Mouse (Mus musculus) neural tube, embryonic 14.5 days (tissue): ENCODE results near the gene Lsp1. TPM values are rescaled to one million over a fixed set of nuclear protein-coding genes. Genes with fewer than 3 reads are reported as not detected.

Experiments
- ATAC-seq: fragments of 200-750 bp; cut with Nextera tagmentation; 2 replicates; pipeline ENCODE4 v1.8.0; 2017; ENCODE audit warnings: low read depth, mild to moderate bottlenecking, moderate TSS enrichment, moderate library complexity
- H3K27ac ChIP-seq: fragments of 300-500 bp; sonication (generic); 2 replicates; pipeline ENCODE4 v1.5.1; 2014; ENCODE audit warnings: low read depth, mild to moderate bottlenecking, control low read depth, low read length, moderate library complexity, mixed read lengths
- H3K27me3 ChIP-seq: fragments of 300-500 bp; sonication (generic); 2 replicates; pipeline ENCODE4 v1.6.1; 2014; ENCODE audit warnings: low read length; ENCODE audit not compliant: control insufficient read depth, insufficient read depth
- H3K36me3 ChIP-seq: fragments of 300-500 bp; sonication (generic); 2 replicates; pipeline ENCODE4 v1.6.1; 2014; ENCODE audit warnings: low read length, mixed read lengths; ENCODE audit not compliant: control insufficient read depth, insufficient read depth
- H3K4me1 ChIP-seq: fragments of 300-500 bp; sonication (generic); 2 replicates; pipeline ENCODE4 v1.6.1; 2014; ENCODE audit warnings: low read length; ENCODE audit not compliant: control insufficient read depth, insufficient read depth
- H3K4me2 ChIP-seq: fragments of 300-500 bp; sonication (generic); 2 replicates; pipeline ENCODE4 v1.6.1; 2014; ENCODE audit warnings: mild to moderate bottlenecking, low read depth, low read length, control low read depth
- H3K4me3 ChIP-seq: fragments of 300-500 bp; sonication (generic); 2 replicates; pipeline ENCODE4 v1.5.1; 2014; ENCODE audit warnings: low read depth, low read length, control low read depth, mixed read lengths
- H3K9ac ChIP-seq: fragments of 300-500 bp; sonication (generic); replicated peaks from 2 replicates; pipeline ENCODE4 v1.6.1; 2014; ENCODE audit warnings: low read depth, mild to moderate bottlenecking, control low read depth, low read length, mixed read lengths
- H3K9me3 ChIP-seq: fragments of 300-500 bp; sonication (generic); 2 replicates; pipeline ENCODE4 v1.6.1; 2016; ENCODE audit warnings: low read length; ENCODE audit not compliant: control insufficient read depth
- WGBS: fragments of 180-500 bp; shearing (Covaris S2); extraction: QIAGEN DNeasy Blood & Tissue Kit; methylation state at CpG from one replicate; pipeline ENCODE4 v1.1.7; 2014; 5-methylcytosine and 5-hydroxymethylcytosine counted together
- polyA plus RNA-seq: library from polyadenylated mRNA; unstranded; fragments of >200 nt; fragmentation: Nextera tagmentation; extraction: Ambion mirVana; gene quantifications from 2 replicates; pipeline ENCODE4 v1.2.1, GENCODE M21; 2014

Lsp1 gene
- polyA plus RNA-seq, 1 experiment from 2014 or later = 3.9 TPM

DNA sequence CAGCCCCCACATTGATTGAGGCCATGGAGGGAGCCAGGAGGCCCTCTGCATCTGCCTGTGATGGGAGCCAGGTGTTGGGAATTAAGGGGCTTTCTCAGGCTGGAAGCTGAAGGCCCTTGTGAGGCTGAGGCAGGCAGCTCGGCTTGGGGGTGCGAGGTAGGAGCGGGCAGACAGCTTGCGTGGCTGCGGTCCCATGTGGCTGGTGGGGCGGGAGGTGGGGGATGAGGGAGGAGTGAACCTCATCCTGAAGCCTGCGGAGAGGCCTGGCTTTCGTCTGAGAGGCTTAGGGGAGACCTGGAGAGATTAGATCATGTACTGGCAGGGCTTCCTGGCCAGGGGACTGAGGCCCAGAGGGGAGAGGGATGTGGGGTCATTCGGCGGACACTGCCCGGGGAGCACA is 22.5 kb downstream of the Lsp1 start:
- Histone ChIP-seq H3K36me3 (no peaks in the 10 kb centered on the region), H3K27ac (no peak overlapping the region), H3K4me3 (no peak overlapping the region), H3K27me3 (no peaks in the 10 kb centered on the region), H3K4me2 (no peak overlapping the region), H3K4me1 (peaks cover 19% of the 10 kb centered on the region), H3K9ac (no peak overlapping the region), H3K9me3 (no peaks in the 10 kb centered on the region)
- WGBS = 60% methylated on average over 11 of the region's 11 CpGs
- ATAC-seq = no peak

DNA sequence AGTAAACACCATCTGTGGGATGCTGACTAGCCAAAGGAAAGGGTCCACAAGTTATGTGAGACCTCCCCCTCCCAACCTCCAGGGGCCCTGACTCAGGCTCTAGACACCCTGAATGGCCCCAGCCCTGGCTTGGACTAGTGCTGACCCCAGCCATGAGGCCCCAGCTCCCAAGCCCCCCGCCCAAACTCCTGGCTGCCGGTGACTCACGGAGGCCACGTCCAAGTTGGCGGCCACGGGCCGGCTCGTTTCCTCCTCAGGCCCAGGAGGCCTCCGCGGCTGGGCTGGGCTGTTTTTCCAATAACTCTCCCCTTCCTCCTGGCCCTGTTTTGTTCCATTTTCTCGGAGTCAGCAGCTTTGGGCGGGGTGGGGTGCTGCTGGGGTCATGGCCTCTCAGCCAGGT is 24.2 kb downstream of the Lsp1 start:
- ATAC-seq = no peak
- Histone ChIP-seq H3K4me3 (no peak overlapping the region), H3K4me2 (no peak overlapping the region), H3K4me1 (peaks cover 19% of the 10 kb centered on the region), H3K36me3 (no peaks in the 10 kb centered on the region), H3K27ac (no peak overlapping the region), H3K27me3 (no peaks in the 10 kb centered on the region), H3K9ac (no peak overlapping the region), H3K9me3 (no peaks in the 10 kb centered on the region)
- WGBS = 81% methylated on average over 12 of the region's 12 CpGs

DNA sequence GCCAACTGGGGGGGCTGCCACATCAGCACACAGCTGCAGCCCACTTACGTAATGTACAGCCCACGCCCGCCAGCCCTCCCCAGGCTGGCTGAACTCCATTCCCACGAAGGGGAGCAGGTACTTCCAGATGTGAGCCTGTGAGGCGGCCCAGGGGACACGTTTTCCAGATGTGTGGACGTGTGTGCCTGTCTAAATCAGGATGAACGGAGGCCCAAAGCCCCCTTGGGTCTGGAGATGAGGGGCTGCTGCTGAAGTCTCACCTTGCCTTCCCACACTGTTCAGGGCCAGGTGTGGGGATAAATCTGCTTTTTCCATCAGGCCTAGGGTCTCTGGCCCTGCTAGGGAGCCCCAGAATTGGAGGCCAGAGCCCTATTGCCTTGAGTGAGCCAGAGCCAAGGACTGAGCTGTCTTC is 26.1 kb downstream of the Lsp1 start:
- no peaks in the 10 kb centered on the region for H3K9me3 ChIP-seq
- 59% methylated on average over 8 of the region's 8 CpGs for WGBS
- H3K4me1 ChIP-seq = peaks cover 14% of the 10 kb centered on the region
- H3K9ac ChIP-seq = no peak overlapping the region
- no peak for ATAC-seq
- no peaks in the 10 kb centered on the region for H3K36me3 ChIP-seq
- H3K4me3 ChIP-seq = no peak overlapping the region
- H3K27ac ChIP-seq = no peak overlapping the region
- H3K27me3 ChIP-seq = no peaks in the 10 kb centered on the region
- no peak overlapping the region for H3K4me2 ChIP-seq

DNA sequence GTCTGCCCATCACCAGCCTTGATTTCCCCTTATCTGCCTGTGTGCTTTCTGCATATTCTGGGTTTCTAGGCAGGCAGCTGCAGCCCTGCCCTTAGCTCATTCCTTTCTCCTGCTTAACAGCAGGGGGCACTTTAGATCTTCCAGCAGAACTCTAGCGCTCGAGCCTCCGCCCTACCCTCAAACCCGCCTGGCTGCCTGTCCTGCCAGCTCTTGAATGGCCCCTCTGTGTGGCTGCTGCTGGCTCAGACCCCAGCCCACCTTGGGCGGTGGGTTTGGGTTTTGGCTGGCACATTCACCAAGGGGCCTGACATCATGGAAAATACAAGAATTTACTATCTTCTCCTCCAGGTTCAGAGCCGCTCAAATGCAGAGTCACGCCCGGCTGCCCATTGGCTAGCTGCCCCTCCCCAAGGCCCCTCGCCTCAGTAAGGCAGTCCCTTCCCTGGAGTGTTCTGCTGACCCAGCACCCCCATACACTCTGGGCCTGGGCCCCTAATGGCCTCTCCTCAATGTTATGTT is 26.8 kb downstream of the Lsp1 start:
- WGBS = 5% methylated on average over 9 of the region's 9 CpGs
- Histone ChIP-seq H3K4me1 (peaks cover 8% of the 10 kb centered on the region), H3K4me2 (0 out of 2 replicates have a peak overlapping the region, but pooled peaks have one; percentile 19), H3K27ac (peak overlapping the region; percentile 31; the same call in 1 of the 2 replicates), H3K9ac (no peak overlapping the region), H3K9me3 (no peaks in the 10 kb centered on the region), H3K36me3 (no peaks in the 10 kb centered on the region), H3K4me3 (no peak overlapping the region), H3K27me3 (no peaks in the 10 kb centered on the region)
- peak; percentile 78 for ATAC-seq

DNA sequence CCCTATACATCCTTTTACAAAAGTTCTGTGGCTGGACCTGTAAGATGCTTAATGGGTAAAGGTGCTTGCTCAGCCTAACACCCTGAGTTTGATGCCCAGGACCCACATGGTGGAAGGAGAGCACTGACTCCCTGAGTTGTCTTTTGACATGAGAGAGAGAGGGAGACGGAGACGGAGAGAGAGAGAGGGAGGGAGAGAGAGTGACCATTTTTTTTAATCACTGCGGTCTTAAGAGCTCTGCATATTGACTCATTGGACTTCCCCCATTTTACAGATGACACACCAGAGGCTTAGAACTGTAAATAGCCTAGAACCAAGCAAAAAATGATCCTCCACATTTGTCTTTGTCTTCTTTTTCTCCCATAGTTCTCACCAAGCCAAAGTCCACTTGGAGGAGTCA is 27.4 kb downstream of the Lsp1 start:
- ATAC-seq = no peak

DNA sequence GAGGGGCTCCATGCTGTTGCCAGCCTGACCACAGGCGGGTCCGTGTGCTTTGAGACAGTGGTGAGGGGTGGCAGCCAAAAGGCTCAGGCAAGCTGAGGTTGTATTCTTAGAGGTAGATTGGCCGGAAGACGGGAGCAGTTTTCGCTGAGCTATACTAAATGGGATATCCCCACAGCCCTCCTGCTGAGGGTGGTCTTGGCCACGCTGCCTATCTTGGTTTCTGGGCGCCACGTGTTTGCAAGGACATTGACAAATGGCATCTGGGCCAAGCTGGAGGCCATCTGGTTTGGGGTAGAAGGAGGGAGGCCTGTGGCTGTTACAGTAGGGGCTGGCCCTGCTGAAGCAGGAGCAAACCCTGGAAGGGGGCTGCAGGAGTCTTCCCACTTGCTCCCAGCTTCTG is 32.9 kb downstream of the Lsp1 start:
- Histone ChIP-seq H3K27me3 (no peaks in the 10 kb centered on the region), H3K4me3 (no peak overlapping the region), H3K9ac (no peak overlapping the region), H3K27ac (no peak overlapping the region), H3K9me3 (no peaks in the 10 kb centered on the region), H3K4me2 (no peak overlapping the region), H3K4me1 (no peaks in the 10 kb centered on the region), H3K36me3 (no peaks in the 10 kb centered on the region)
- ATAC-seq = no peak
- WGBS = 72% methylated on average over 8 of the region's 8 CpGs

More for the DNA sequence above, 27.4 kb downstream of the Lsp1 start:
- Histone ChIP-seq H3K9me3 (no peaks in the 10 kb centered on the region), H3K36me3 (no peaks in the 10 kb centered on the region), H3K4me1 (peaks cover 7% of the 10 kb centered on the region), H3K27ac (no peak overlapping the region), H3K4me2 (no peak overlapping the region), H3K4me3 (no peak overlapping the region), H3K27me3 (no peaks in the 10 kb centered on the region), H3K9ac (no peak overlapping the region)
- 80% methylated on average over 3 of the region's 3 CpGs for WGBS

DNA sequence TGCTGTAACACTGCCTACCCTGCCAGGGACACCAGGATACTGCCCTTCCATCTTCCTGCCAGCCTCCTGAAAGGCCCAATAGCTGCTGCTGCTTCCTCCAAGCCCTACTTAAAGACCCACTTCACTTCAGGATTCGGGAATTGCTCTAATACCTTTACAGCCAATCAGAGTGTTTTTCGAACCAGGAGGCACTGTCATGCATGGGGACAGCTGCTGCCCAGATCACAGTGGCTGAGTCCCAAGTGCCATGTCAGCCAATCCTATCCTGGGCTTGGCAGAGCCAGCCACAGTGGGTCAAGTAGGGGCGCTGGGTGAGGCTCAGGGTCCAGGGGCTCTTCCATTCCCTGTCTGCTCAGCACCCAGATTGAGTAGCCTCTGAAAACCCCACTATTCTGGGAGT is 35.5 kb downstream of the Lsp1 start:
- Histone ChIP-seq H3K9ac (no peak overlapping the region), H3K4me1 (no peaks in the 10 kb centered on the region), H3K27me3 (no peaks in the 10 kb centered on the region), H3K4me3 (no peak overlapping the region), H3K27ac (no peak overlapping the region), H3K4me2 (no peak overlapping the region), H3K9me3 (no peaks in the 10 kb centered on the region), H3K36me3 (no peaks in the 10 kb centered on the region)
- 75% methylated on average over 3 of the region's 3 CpGs for WGBS
- ATAC-seq = no peak

DNA sequence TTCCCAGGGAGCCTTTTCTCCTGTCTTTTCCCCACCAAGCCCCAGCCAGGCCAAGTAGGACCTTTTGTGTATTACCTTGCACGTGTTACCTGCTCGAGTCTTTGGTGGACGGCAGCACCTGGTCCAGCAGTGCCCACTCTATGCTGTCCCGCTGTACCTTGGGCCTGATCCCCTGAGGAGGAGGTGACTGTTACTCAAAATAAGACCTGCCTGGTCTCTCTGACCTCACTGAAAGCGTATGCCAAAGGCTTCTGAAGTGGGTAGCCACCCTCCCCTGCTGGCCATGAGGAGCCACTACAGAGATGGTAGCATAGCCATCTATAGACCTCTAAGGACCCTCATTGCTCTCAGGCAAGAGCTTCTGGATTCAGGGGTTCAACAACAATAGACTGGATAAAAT is 36.2 kb downstream of the Lsp1 start:
- 83% methylated on average over 5 of the region's 5 CpGs for WGBS
- no peak overlapping the region for H3K9ac ChIP-seq
- H3K4me2 ChIP-seq = no peak overlapping the region
- H3K4me3 ChIP-seq = no peak overlapping the region
- ATAC-seq = no peak
- H3K27me3 ChIP-seq = no peaks in the 10 kb centered on the region
- H3K36me3 ChIP-seq = no peaks in the 10 kb centered on the region
- H3K9me3 ChIP-seq = no peaks in the 10 kb centered on the region
- H3K27ac ChIP-seq = no peak overlapping the region
- H3K4me1 ChIP-seq = no peaks in the 10 kb centered on the region

DNA sequence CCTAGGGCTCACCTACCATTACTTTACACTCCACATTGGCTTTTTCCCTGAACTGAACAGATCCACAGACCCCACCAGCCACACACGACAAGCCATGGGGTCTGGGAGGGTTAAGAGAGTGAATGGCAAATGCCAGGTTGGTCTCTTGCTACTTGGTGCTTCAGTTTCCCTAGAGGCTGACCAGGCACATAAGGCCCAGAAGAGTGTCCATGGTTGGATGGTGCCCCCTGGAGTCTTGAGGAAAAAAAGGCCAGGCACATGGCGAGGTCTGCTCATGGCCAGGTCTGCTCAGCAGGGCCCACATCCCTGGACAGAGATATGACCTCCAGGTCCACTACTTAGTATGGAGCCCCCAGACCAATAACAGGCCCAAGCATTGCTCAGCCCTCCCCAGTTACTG is 37.2 kb downstream of the Lsp1 start:
- Histone ChIP-seq H3K4me2 (no peak overlapping the region), H3K27me3 (no peaks in the 10 kb centered on the region), H3K4me3 (no peak overlapping the region), H3K27ac (no peak overlapping the region), H3K9me3 (no peaks in the 10 kb centered on the region), H3K9ac (no peak overlapping the region), H3K4me1 (no peaks in the 10 kb centered on the region), H3K36me3 (no peaks in the 10 kb centered on the region)
- 88% methylated on average over 2 of the region's 2 CpGs for WGBS
- ATAC-seq = no peak
